Mouse (Mus musculus) G1E (cell line): ENCODE data around the gene Ypel5. TPM values are rescaled to one million over a fixed set of nuclear protein-coding genes. Genes with fewer than 3 reads are reported as not detected.
A peak's percentile ranks its signal among the peaks of the same experiment; 100 is the strongest.

ENCODE experiments used
- ATAC-seq: 2 replicates; pipeline ENCODE4 v1.8.0; 2016; ENCODE audit warnings: mild to moderate bottlenecking; ENCODE audit not compliant: insufficient number of reproducible peaks, poor library complexity, low FRiP score, severe bottlenecking; ENCODE audit errors: extremely low read depth
- DNase-seq: peaks from one replicate; pipeline ENCODE4 v3.0.0; 2012; ENCODE audit warnings: low spot score
- H3K27me3 ChIP-seq: 2 replicates; pipeline ENCODE4 v1.6.1; 2012; ENCODE audit warnings: mild to moderate bottlenecking, low read length, inconsistent platforms; ENCODE audit not compliant: insufficient read depth
- H3K36me3 ChIP-seq: replicated peaks from 2 replicates; pipeline ENCODE3; 2012; ENCODE audit warnings: mild to moderate bottlenecking, inconsistent platforms
- H3K4me1 ChIP-seq: 2 replicates; pipeline ENCODE4 v1.6.1; 2012; ENCODE audit warnings: low read depth, low read length, inconsistent platforms, mixed read lengths; ENCODE audit not compliant: insufficient read depth
- H3K4me3 ChIP-seq: 2 replicates; pipeline ENCODE4 v1.5.1; 2012; ENCODE audit warnings: low read depth, mild to moderate bottlenecking, inconsistent platforms, low read length, moderate library complexity, mixed read lengths
- H3K9me3 ChIP-seq: replicated peaks from 2 replicates; pipeline ENCODE4 v1.6.1; 2012; ENCODE audit warnings: inconsistent platforms
- CTCF ChIP-seq: IDR thresholded peaks from 2 replicates; pipeline ENCODE4 v1.5.1; 2012; ENCODE audit warnings: low read depth, low read length, inconsistent platforms, mixed read lengths
- GATA1 ChIP-seq: IDR thresholded peaks from 2 replicates; pipeline ENCODE4 v1.6.1; 2012; ENCODE audit warnings: borderline replicate concordance, low read length, inconsistent platforms, mixed read lengths
- GATA2 ChIP-seq: IDR thresholded peaks from 2 replicates; pipeline ENCODE4 v1.6.1; 2012; ENCODE audit warnings: low read depth, low read length, inconsistent platforms, borderline replicate concordance
- POLR2AphosphoS5 ChIP-seq: IDR thresholded peaks from 2 replicates; pipeline ENCODE4 v1.6.1; 2012; ENCODE audit warnings: low read depth, low read length, inconsistent platforms; ENCODE audit not compliant: insufficient replicate concordance
- TAL1 ChIP-seq: conservative IDR thresholded peaks from 2 replicates; pipeline ENCODE4 v1.6.1; 2012; ENCODE audit warnings: low read depth, low read length, inconsistent platforms, mixed read lengths
- polyA plus RNA-seq: library from polyadenylated mRNA; stranded (reverse); fragments of >175 nt; gene quantifications from 2 replicates; pipeline ENCODE4 v1.2.3, GENCODE M21; 2012
- total RNA-seq, 2 experiments: library from RNA; stranded (forward) in 1 of 2; stranded (reverse) in 1 of 2; fragments of 200-1000 nt in 1 of 2; fragments of >200 nt in 1 of 2; fragmentation: Nextera tagmentation in 1 of 2; gene quantifications; 2 replicates each; pipeline ENCODE4 v1.2.3; 2014 to 2017

Gene Ypel5
- total and polyA plus RNA-seq, 3 experiments = 10.0 to 49.7 (median 39.1) TPM

GRCm38 (mm10) chr17:72863226-72863625 is 27.0 kb downstream of the Ypel5 start:
- Histone ChIP-seq H3K4me3 (no peak overlapping the region), H3K27me3 (peaks cover 8% of the 10 kb centered on the region; the same call in 1 of the 2 replicates), H3K4me1 (no peaks in the 10 kb centered on the region), H3K9me3 (no peaks in the 10 kb centered on the region), H3K36me3 (no peaks in the 10 kb centered on the region)
- DNase-seq (no peak), ATAC-seq (no peak)
- no peak for TF ChIP-seq GATA1

GRCm38 (mm10) chr17:72866624-72867245 is 30.5 kb downstream of the Ypel5 start:
- Histone ChIP-seq H3K4me1 (no peaks in the 10 kb centered on the region), H3K9me3 (no peaks in the 10 kb centered on the region), H3K4me3 (no peak overlapping the region; the same call in 1 of the 2 replicates), H3K36me3 (no peaks in the 10 kb centered on the region), H3K27me3 (peaks cover 4% of the 10 kb centered on the region; the same call in 1 of the 2 replicates)
- DNase-seq (no peak), ATAC-seq (no peak)
- TF ChIP-seq POLR2AphosphoS5 = peak; percentile 67; the same call in 1 of the 2 replicates
- no peak for TF ChIP-seq TAL1

GRCm38 (mm10) chr17:72868181-72868580 is 31.9 kb downstream of the Ypel5 start:
- ATAC-seq (no peak), DNase-seq (no peak)
- no peaks in the 10 kb centered on the region for H3K9me3 ChIP-seq
- H3K36me3 ChIP-seq = no peaks in the 10 kb centered on the region
- peaks cover 4% of the 10 kb centered on the region; the same call in 1 of the 2 replicates for H3K27me3 ChIP-seq
- no peaks in the 10 kb centered on the region for H3K4me1 ChIP-seq
- H3K4me3 ChIP-seq = no peak overlapping the region
- no peak for TF ChIP-seq GATA2

GRCm38 (mm10) chr17:72878979-72879378 is 42.7 kb downstream of the Ypel5 start:
- no peaks in the 10 kb centered on the region for H3K4me1 ChIP-seq
- H3K27me3 ChIP-seq = no peaks in the 10 kb centered on the region
- ATAC-seq (no peak), DNase-seq (no peak)
- no peak overlapping the region for H3K4me3 ChIP-seq
- no peaks in the 10 kb centered on the region for H3K36me3 ChIP-seq
- H3K9me3 ChIP-seq = no peaks in the 10 kb centered on the region
- TF ChIP-seq CTCF (no peak), POLR2AphosphoS5 (no peak), GATA1 (no peak), TAL1 (no peak), GATA2 (no peak)

GRCm38 (mm10) chr17:72880156-72880555 is 43.9 kb downstream of the Ypel5 start:
- TF ChIP-seq CTCF (no peak), TAL1 (no peak), GATA1 (no peak), POLR2AphosphoS5 (no peak), GATA2 (no peak)
- DNase-seq = no peak
- Histone ChIP-seq H3K36me3 (no peaks in the 10 kb centered on the region), H3K4me1 (no peaks in the 10 kb centered on the region), H3K9me3 (no peaks in the 10 kb centered on the region), H3K27me3 (no peaks in the 10 kb centered on the region), H3K4me3 (no peak overlapping the region)
- no peak for ATAC-seq

GRCm38 (mm10) chr17:72881051-72881450 is 44.8 kb downstream of the Ypel5 start:
- no peak for DNase-seq
- Histone ChIP-seq H3K9me3 (no peaks in the 10 kb centered on the region), H3K27me3 (no peaks in the 10 kb centered on the region), H3K4me1 (no peaks in the 10 kb centered on the region), H3K36me3 (no peaks in the 10 kb centered on the region), H3K4me3 (no peak overlapping the region)
- TF ChIP-seq GATA1 (no peak), POLR2AphosphoS5 (no peak), CTCF (no peak), TAL1 (no peak), GATA2 (no peak)
- ATAC-seq = no peak

- DNase-seq = no peak
- Histone ChIP-seq H3K4me1 (no peaks in the 10 kb centered on the region), H3K36me3 (no peaks in the 10 kb centered on the region), H3K9me3 (no peaks in the 10 kb centered on the region), H3K27me3 (no peaks in the 10 kb centered on the region), H3K4me3 (no peak overlapping the region)
- TF ChIP-seq CTCF = no peak
- no peak for TF ChIP-seq GATA2
- TF ChIP-seq GATA1 = no peak
- no peak for TF ChIP-seq TAL1
- TF ChIP-seq POLR2AphosphoS5 = no peak
- no peak for ATAC-seq
These were observed 45.6 kb downstream of the Ypel5 start for GRCm38 (mm10) chr17:72881804-72882203.
